Mouse (Mus musculus): ENCODE measurements around the gene Gm3336. TPM values are rescaled to one million over a fixed set of nuclear protein-coding genes. Genes with fewer than 3 reads are reported as not detected.

Gm3336 gene
- total RNA-seq, 1 experiment = 1.8 TPM

- no peaks in the 10 kb centered on the region for H3K36me3 ChIP-seq (ENCODE audit: control insufficient read depth, insufficient read depth, low read length, poor library complexity, severe bottlenecking)
- DNase-seq (ENCODE audit: low read depth, low spot score) = no peak
- H3K4me3 ChIP-seq (ENCODE audit: insufficient read depth in 1 of 2, low read depth in 1 of 2, low read length in 2 of 2, poor library complexity in 1 of 2, severe bottlenecking in 1 of 2) = no peak overlapping the region
- no peak overlapping the region for H3K9ac ChIP-seq (ENCODE audit: insufficient read depth, low read depth, low read length, poor library complexity, severe bottlenecking)
- H3K27ac ChIP-seq (ENCODE audit: insufficient read depth, low read depth, low read length, poor library complexity, severe bottlenecking) = no peak overlapping the region
- TF ChIP-seq MAFK (IDR thresholded peaks at IDR 0.05; ENCODE audit: insufficient read depth, low read depth, low read length) (no peak), ZNF384 (IDR thresholded peaks at IDR 0.05; ENCODE audit: low read depth, low read length) (no peak), HCFC1 (IDR thresholded peaks at IDR 0.05; ENCODE audit: borderline replicate concordance, insufficient read depth, low read length) (no peak), ZC3H11A (IDR thresholded peaks at IDR 0.05; ENCODE audit: borderline replicate concordance, low read depth, low read length) (no peak), CHD2 (IDR thresholded peaks at IDR 0.05; ENCODE audit: low read depth, low read length) (no peak)
- no peaks in the 10 kb centered on the region for H3K9me3 ChIP-seq (ENCODE audit: control insufficient read depth, insufficient read depth, low read depth, low read length)
- in situ Hi-C loops (cut with MboI; ENCODE audit: low sequenced_read_pairs in 2 of 2, unreplicated experiment in 2 of 2) = no loop called here
- peaks cover 0 to 13% of the 10 kb centered on the region in 2 experiments; a peak in 1 of 4 replicates for H3K4me1 ChIP-seq (ENCODE audit: control insufficient read depth in 2 of 2, insufficient read depth in 2 of 2, low read length in 2 of 2, poor library complexity in 1 of 2)
Measured at GRCm38 (mm10) chr8:70721601-70722000, 3.3 kb downstream of the Gm3336 start.

GRCm38 (mm10) chr8:70723486-70724210, 5.3 kb downstream of the Gm3336 start, which contains the start of gene Pde4c:
TSS of gene Pde4c (plus strand) at chr8:70723720.
- Histone ChIP-seq H3K27ac (ENCODE audit: insufficient read depth, low read depth, low read length, poor library complexity, severe bottlenecking) (no peak within 1 kb of the TSS), H3K36me3 (ENCODE audit: control insufficient read depth, insufficient read depth, low read length, poor library complexity, severe bottlenecking) (no peaks in the 10 kb centered on the region), H3K9ac (ENCODE audit: insufficient read depth, low read depth, low read length, poor library complexity, severe bottlenecking) (0 out of 2 replicates have a peak within 1 kb of the TSS, but pooled peaks have one; percentile 18), H3K4me1 (ENCODE audit: control insufficient read depth in 2 of 2, insufficient read depth in 2 of 2, low read length in 2 of 2, poor library complexity in 1 of 2) (peaks cover 0 to 6% of the 10 kb centered on the region in 2 experiments; a peak in 1 of 4 replicates), H3K4me3 (ENCODE audit: insufficient read depth in 1 of 2, low read depth in 1 of 2, low read length in 2 of 2, poor library complexity in 1 of 2, severe bottlenecking in 1 of 2) (peak within 1 kb of the TSS; percentile 30 to 31; a peak in 1 of 4 replicates), H3K9me3 (ENCODE audit: control insufficient read depth, insufficient read depth, low read depth, low read length) (no peaks in the 10 kb centered on the region)
- no peak for DNase-seq (ENCODE audit: low read depth, low spot score)
- no peak for TF ChIP-seq MAFK (IDR thresholded peaks at IDR 0.05; ENCODE audit: insufficient read depth, low read depth, low read length)
- in situ Hi-C loops (cut with MboI; ENCODE audit: low sequenced_read_pairs in 2 of 2, unreplicated experiment in 2 of 2) = no loop called here

DNA sequence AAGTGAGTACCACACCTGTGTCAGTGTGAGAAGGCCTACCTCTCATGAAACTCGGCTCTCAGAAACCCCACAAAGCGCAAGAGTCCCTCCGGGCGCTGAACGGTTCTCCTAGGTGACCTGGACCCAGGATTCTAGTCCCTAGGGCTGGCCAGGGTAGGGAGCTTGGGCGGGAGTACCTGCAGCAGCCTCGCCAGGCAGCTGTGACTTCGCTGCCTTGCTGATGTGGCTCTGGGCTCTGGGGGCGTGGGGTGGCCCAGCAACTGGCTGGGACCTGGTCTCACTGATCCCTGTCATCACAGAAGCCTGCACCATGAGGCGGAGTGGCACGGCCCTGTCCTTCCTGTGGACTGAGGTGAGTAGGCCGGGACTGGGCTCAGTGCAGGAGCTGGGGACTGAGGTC, 5.9 kb downstream of the Gm3336 start:
- Histone ChIP-seq H3K36me3 (ENCODE audit: control insufficient read depth, insufficient read depth, low read length, poor library complexity, severe bottlenecking) (no peaks in the 10 kb centered on the region), H3K9ac (ENCODE audit: insufficient read depth, low read depth, low read length, poor library complexity, severe bottlenecking) (0 out of 2 replicates have a peak overlapping the region, but pooled peaks have one; percentile 18), H3K4me1 (ENCODE audit: control insufficient read depth in 2 of 2, insufficient read depth in 2 of 2, low read length in 2 of 2, poor library complexity in 1 of 2) (peaks cover 0 to 6% of the 10 kb centered on the region in 2 experiments; a peak in 1 of 4 replicates), H3K9me3 (ENCODE audit: control insufficient read depth, insufficient read depth, low read depth, low read length) (no peaks in the 10 kb centered on the region), H3K27ac (ENCODE audit: insufficient read depth, low read depth, low read length, poor library complexity, severe bottlenecking) (no peak overlapping the region), H3K4me3 (ENCODE audit: insufficient read depth in 1 of 2, low read depth in 1 of 2, low read length in 2 of 2, poor library complexity in 1 of 2, severe bottlenecking in 1 of 2) (peak overlapping the region; percentile 30 to 31; a peak in 1 of 4 replicates)
- TF ChIP-seq CHD2 (IDR thresholded peaks at IDR 0.05; ENCODE audit: low read depth, low read length) = no peak
- no peak for TF ChIP-seq ZC3H11A (IDR thresholded peaks at IDR 0.05; ENCODE audit: borderline replicate concordance, low read depth, low read length)
- TF ChIP-seq HCFC1 (IDR thresholded peaks at IDR 0.05; ENCODE audit: borderline replicate concordance, insufficient read depth, low read length) = no peak
- DNase-seq (ENCODE audit: low read depth, low spot score) = no peak
- in situ Hi-C loops (cut with MboI; ENCODE audit: low sequenced_read_pairs in 2 of 2, unreplicated experiment in 2 of 2) = no loop called here

DNA sequence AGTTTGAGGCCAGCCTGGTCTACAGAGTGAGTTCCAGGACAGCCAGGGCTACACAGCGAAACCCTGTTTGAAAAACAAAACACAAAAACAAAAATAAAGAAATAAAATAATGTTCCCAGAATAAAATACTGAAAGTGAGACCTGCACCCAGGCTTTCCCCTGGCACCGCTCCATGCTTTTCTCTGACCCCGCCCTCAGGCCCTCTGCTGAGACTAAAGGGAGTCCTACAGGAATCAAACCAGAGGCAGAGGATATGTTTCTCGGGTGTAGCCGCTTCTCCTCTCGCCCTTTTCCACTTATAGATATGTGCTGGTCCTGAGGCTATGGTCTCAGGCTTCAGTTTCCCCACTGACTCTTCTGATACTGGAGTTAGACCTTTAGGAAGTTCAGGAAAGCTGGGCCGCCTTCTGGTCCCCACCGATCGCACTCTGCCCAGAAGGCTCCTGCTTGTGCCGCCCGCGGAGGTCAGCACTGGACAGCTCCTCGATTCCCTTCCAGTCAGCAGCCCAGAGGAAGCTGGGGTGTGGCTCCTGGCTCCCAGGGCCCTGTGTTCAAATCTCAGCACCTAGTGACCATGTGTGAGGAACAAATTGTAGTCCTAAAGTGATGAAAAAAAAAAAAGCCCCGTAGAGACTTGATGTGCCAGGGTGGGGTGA, 7.6 kb downstream of the Gm3336 start:
- in situ Hi-C loops (cut with MboI; ENCODE audit: low sequenced_read_pairs in 2 of 2, unreplicated experiment in 2 of 2) = no loop called here
- Histone ChIP-seq H3K27ac (ENCODE audit: insufficient read depth, low read depth, low read length, poor library complexity, severe bottlenecking) (no peak overlapping the region), H3K9ac (ENCODE audit: insufficient read depth, low read depth, low read length, poor library complexity, severe bottlenecking) (no peak overlapping the region), H3K36me3 (ENCODE audit: control insufficient read depth, insufficient read depth, low read length, poor library complexity, severe bottlenecking) (no peaks in the 10 kb centered on the region), H3K4me3 (ENCODE audit: insufficient read depth in 1 of 2, low read depth in 1 of 2, low read length in 2 of 2, poor library complexity in 1 of 2, severe bottlenecking in 1 of 2) (no peak overlapping the region), H3K9me3 (ENCODE audit: control insufficient read depth, insufficient read depth, low read depth, low read length) (no peaks in the 10 kb centered on the region), H3K4me1 (ENCODE audit: control insufficient read depth in 2 of 2, insufficient read depth in 2 of 2, low read length in 2 of 2, poor library complexity in 1 of 2) (peaks cover 1 to 10% of the 10 kb centered on the region in 2 experiments; a peak in 2 of 4 replicates)
- no peak for TF ChIP-seq CHD2 (IDR thresholded peaks at IDR 0.05; ENCODE audit: low read depth, low read length)
- no peak for TF ChIP-seq MAFK (IDR thresholded peaks at IDR 0.05; ENCODE audit: insufficient read depth, low read depth, low read length)
- TF ChIP-seq ZC3H11A (IDR thresholded peaks at IDR 0.05; ENCODE audit: borderline replicate concordance, low read depth, low read length) = no peak
- no peak for TF ChIP-seq HCFC1 (IDR thresholded peaks at IDR 0.05; ENCODE audit: borderline replicate concordance, insufficient read depth, low read length)
- no peak for TF ChIP-seq ZNF384 (IDR thresholded peaks at IDR 0.05; ENCODE audit: low read depth, low read length)
- DNase-seq (ENCODE audit: low read depth, low spot score) = no peak

Data from ES-E14 (cell line).